Mouse (Mus musculus) lung, adult 2 months (tissue): ENCODE measurements around the gene Syn3.

Experiments
- CTCF ChIP-seq: fragments of 200-500 bp; IDR thresholded peaks from 2 replicates; pipeline ENCODE4 v1.5.1; 2011; ENCODE audit warnings: mild to moderate bottlenecking, low read length, control low read depth; ENCODE audit not compliant: insufficient read depth
- POLR2A ChIP-seq: fragments of 200-500 bp; IDR thresholded peaks from 2 replicates; pipeline ENCODE4 v1.6.1; 2011; ENCODE audit warnings: low read depth, mild to moderate bottlenecking, control low read depth, low read length, borderline replicate concordance; ENCODE audit errors: extremely low read depth

- TF ChIP-seq POLR2A (no peak), CTCF (no peak)
Observed at GRCm38 (mm10) chr10:86397577-86398346, 100.9 kb downstream of the Syn3 start.
